Mouse (Mus musculus): Measurements from ENCODE around the gene Otulin. TPM values are rescaled to one million over a fixed set of nuclear protein-coding genes. Genes with fewer than 3 reads are reported as not detected.

The Otulin gene
- polyA plus RNA-seq, 1 experiment, result 23.7 TPM

DNA sequence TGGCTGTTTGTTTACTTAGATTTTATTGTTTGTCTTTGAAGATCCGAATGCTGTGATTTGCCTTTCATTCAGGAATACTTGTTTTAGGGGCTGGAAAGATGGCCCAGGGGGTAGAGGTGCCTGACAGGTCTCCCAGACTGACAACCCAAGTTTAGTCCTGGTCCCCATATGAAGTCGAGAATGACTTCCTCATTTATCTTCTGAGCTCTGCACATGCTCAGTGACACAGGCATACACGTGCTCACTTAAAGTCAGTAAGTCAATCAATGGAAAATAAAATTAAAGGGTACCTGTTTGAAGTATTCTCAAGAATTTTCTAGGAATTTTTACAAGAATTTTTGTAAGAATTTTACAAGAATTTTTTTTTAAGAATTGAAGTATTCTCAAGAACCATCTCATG lies 97.5 kb downstream of the Otulin start:
- no peak for TF ChIP-seq POLR2A (IDR thresholded peaks at IDR 0.05; ENCODE audit: borderline replicate concordance, extremely low read depth, low read depth, low read length)
- no peak for TF ChIP-seq CTCF (IDR thresholded peaks at IDR 0.05; ENCODE audit: insufficient read depth, low read length)
- H3K4me1 ChIP-seq (ENCODE audit: control insufficient read depth, insufficient read depth, low read length), result no peaks in the 10 kb centered on the region; the same call in 1 of the 2 replicates
- WGBS, result 53% methylated on average over 3 of the region's 3 CpGs
- no peak for DNase-seq
- H3K4me3 ChIP-seq (replicated peaks; ENCODE audit: extremely low read depth, low read depth, low read length), result no peak overlapping the region

DNA sequence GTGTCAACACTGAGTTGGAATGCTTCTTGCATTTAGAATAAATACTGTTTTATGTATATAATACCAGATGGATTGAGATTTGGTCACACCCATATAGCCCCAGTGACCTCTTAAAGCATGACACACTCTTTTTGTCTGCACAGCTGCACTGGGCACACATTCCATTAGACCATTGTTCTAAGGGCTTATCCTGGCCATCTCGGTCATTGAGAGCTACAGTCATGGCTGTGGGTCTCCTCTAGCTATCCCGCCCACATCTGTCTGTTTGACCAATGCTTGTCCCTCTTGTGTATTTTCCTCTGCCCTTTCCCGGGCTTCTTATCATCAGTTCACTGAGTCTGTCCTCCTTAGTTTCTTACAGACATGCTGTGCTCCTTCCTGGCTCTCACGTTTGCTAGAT lies 100.5 kb downstream of the Otulin start:
- no peak for DNase-seq
- 57% methylated on average over 4 of the region's 4 CpGs for whole genome bisulfite sequencing
- no peak for TF ChIP-seq CTCF (IDR thresholded peaks at IDR 0.05; ENCODE audit: insufficient read depth, low read length)
- Histone ChIP-seq H3K4me3 (replicated peaks; ENCODE audit: extremely low read depth, low read depth, low read length) (no peak overlapping the region), H3K4me1 (ENCODE audit: control insufficient read depth, insufficient read depth, low read length) (no peaks in the 10 kb centered on the region; the same call in 1 of the 2 replicates)

DNA sequence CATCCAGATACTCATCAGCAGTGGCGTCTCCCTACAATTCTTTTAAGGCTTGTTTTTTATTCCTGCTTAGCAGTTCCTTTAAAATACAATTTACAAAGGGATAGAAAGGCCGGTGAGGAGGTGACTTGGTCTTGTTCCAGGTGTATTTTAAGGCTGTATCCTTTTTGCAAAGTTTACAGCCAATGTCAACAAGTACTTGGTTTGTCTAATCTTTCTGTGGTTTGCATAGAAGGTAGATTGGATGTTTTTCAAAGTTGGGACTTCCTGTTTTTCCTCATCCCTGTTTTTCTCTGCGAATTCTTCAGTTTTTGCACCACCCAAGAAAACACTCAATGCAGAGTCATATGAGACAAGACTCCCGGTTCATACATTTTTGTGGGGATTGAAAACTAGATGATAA lies 101.6 kb downstream of the Otulin start:
- Histone ChIP-seq H3K4me3 (replicated peaks; ENCODE audit: extremely low read depth, low read depth, low read length) (no peak overlapping the region), H3K4me1 (ENCODE audit: control insufficient read depth, insufficient read depth, low read length) (no peaks in the 10 kb centered on the region; the same call in 1 of the 2 replicates)
- TF ChIP-seq POLR2A (IDR thresholded peaks at IDR 0.05; ENCODE audit: borderline replicate concordance, extremely low read depth, low read depth, low read length), result no peak
- TF ChIP-seq CTCF (IDR thresholded peaks at IDR 0.05; ENCODE audit: insufficient read depth, low read length), result no peak
- WGBS, result 40% methylated on average over 4 of the region's 4 CpGs
- DNase-seq, result no peak

DNA sequence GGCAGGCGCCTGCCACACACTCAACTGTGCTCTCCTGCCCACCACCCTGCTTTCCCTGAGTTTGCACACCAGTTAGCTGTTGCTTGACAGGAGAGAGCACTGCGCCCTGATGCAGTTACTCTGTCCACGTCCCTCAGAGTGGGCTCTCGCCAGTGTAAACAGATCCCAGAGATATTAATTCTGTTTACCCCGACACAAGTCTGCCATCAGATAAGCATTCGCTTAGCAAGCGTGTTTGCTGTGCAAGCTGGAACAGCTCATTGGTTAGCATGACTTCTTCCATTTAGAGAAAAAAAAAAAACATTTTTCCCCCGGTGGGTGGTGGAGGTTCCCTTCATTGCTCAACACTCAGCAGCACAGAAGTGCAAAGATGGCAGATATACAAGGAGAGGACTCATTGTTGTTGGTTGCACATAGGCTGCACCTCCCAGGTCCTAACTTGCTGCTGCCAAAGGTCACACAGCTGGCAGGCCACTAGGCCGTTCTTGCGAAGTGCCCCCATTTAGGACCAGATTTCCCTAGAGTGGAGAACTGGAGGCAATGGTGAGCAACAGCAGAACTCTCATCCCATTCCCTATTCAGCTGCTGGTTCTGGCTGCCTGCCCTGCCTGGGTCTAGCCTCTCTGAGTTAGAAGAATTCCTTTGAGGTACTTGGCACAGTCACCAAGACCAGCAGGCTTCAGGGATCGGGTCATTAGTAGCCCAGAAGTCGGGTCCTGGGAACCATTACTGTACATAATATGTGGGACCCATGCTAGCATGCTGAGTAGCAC lies 105.1 kb downstream of the Otulin start:
- no peak overlapping the region for H3K4me3 ChIP-seq (replicated peaks; ENCODE audit: extremely low read depth, low read depth, low read length)
- 46% methylated on average over 12 of the region's 12 CpGs for WGBS
- H3K4me1 ChIP-seq (ENCODE audit: control insufficient read depth, insufficient read depth, low read length), result no peaks in the 10 kb centered on the region; the same call in 1 of the 2 replicates
- no peak for DNase-seq
- TF ChIP-seq POLR2A (IDR thresholded peaks at IDR 0.05; ENCODE audit: borderline replicate concordance, extremely low read depth, low read depth, low read length) (no peak), CTCF (IDR thresholded peaks at IDR 0.05; ENCODE audit: insufficient read depth, low read length) (no peak)

DNA sequence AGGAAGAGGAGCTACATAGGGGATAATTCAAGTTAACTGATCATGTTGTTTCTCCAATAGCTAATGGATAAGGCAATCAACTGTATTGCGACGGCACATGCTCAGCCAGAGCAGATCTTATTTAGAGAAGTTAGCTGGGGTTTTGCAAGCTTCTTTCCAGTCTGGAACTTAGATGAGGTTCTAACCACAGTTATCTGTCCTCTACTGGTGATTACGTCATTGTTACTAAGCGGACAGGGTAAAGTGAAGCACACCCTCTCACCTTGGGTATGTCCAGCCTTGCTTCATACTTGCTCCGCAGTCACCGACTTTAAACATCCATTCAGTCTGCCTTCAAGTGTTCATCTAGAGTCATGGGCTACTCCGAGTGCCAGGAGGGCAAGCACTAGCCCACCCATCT lies 110.6 kb downstream of the Otulin start:
- no peaks in the 10 kb centered on the region for H3K4me1 ChIP-seq (ENCODE audit: control insufficient read depth, insufficient read depth, low read length)
- no peak for DNase-seq
- TF ChIP-seq POLR2A (IDR thresholded peaks at IDR 0.05; ENCODE audit: borderline replicate concordance, extremely low read depth, low read depth, low read length), result no peak
- TF ChIP-seq CTCF (IDR thresholded peaks at IDR 0.05; ENCODE audit: insufficient read depth, low read length), result no peak
- WGBS, result 86% methylated on average over 7 of the region's 7 CpGs
- no peak overlapping the region for H3K4me3 ChIP-seq (replicated peaks; ENCODE audit: extremely low read depth, low read depth, low read length)

DNA sequence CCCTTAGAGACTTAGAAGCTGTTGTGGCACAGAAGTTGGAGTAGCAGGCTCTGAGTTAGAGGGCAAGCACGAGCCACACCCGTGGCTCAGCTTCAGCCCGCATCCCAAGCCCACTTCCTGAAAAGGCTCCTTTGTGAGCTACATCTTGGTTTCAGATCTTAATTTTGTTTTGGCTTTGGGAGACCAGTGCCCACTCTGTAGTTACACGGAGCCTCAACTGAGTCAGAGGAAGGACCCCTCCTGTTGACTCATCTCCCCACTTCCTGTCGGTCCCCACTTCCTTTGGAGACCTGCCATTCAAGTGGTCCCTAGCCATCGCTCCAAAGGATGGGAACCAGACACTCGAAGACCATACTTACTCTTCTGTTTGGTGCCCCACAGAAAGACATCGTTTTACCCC lies 112.5 kb downstream of the Otulin start:
- TF ChIP-seq CTCF (IDR thresholded peaks at IDR 0.05; ENCODE audit: insufficient read depth, low read length) (no peak), POLR2A (IDR thresholded peaks at IDR 0.05; ENCODE audit: borderline replicate concordance, extremely low read depth, low read depth, low read length) (no peak)
- Histone ChIP-seq H3K4me3 (replicated peaks; ENCODE audit: extremely low read depth, low read depth, low read length) (no peak overlapping the region), H3K4me1 (ENCODE audit: control insufficient read depth, insufficient read depth, low read length) (no peaks in the 10 kb centered on the region)
- WGBS, result 60% methylated on average over 8 of the region's 8 CpGs
- DNase-seq, result no peak

DNA sequence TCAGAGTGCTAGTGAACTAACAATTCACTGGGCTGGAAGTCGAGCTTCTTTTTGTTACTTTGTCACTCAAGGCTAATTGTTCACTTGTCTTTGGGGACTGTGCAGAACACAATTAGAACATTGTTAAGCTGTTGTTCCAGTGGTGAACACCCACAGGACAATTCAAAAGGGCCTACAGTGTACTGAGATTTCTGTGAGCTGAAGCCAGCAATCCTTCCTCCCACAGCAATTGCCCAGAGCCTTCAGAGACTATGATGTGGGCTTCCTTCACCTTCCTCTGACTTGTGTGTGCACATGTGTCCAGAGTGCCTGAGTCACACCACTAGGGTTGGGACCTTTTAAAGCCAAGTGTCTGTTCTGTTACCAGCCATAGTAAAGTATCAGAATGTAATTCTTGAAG lies 113.6 kb downstream of the Otulin start:
- no peak for TF ChIP-seq CTCF (IDR thresholded peaks at IDR 0.05; ENCODE audit: insufficient read depth, low read length)
- no peak for TF ChIP-seq POLR2A (IDR thresholded peaks at IDR 0.05; ENCODE audit: borderline replicate concordance, extremely low read depth, low read depth, low read length)
- 73% methylated on average over 1 of the region's 1 CpGs for WGBS
- Histone ChIP-seq H3K4me3 (replicated peaks; ENCODE audit: extremely low read depth, low read depth, low read length) (no peak overlapping the region), H3K4me1 (ENCODE audit: control insufficient read depth, insufficient read depth, low read length) (no peaks in the 10 kb centered on the region)
- DNase-seq, result no peak

DNA sequence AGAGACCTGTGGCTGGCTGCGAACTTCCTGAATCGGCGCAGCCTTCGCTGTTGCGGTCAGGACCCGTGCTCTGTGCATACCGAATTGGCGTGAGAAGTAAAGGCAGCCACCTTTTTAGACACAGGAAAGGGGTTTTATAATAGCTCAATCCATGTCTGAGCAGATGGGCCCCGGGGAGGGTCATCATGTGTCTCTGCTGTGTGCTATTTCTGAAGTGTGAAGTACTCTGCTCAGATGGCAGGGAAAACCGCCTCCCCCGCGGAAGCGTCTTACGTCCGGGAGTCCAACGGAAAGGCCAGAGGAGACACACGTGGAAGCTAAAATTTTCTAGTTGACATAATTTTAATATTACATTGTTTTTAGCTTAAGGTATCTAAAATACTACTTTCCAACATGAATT lies 121.5 kb downstream of the Otulin start:
- Histone ChIP-seq H3K4me3 (replicated peaks; ENCODE audit: extremely low read depth, low read depth, low read length) (no peak overlapping the region), H3K4me1 (ENCODE audit: control insufficient read depth, insufficient read depth, low read length) (0 out of 2 replicates have a peak, but pooled peaks cover 5% of the 10 kb centered on the region)
- no peak for TF ChIP-seq CTCF (IDR thresholded peaks at IDR 0.05; ENCODE audit: insufficient read depth, low read length)
- no peak for TF ChIP-seq POLR2A (IDR thresholded peaks at IDR 0.05; ENCODE audit: borderline replicate concordance, extremely low read depth, low read depth, low read length)
- 92% methylated on average over 17 of the region's 17 CpGs for WGBS
- no peak for DNase-seq

DNA sequence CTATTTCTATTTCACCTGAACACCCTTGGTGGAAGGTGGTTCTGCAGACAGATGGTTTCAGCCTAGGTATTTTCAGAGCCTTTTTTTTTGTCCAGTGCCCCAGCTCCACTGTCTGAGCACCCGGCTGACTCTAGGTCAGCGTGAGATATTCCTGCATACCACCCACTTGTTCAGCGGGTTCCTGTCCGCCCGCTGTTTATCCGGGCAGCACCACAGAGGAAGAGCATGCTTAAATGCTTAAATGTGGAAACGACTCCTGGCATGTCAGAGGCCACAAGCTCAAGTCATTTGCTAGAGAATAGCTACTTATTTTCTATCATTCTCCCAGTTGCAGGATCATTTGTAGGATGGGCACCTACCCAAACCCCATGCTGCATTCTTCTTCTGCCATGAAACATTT lies 122.3 kb downstream of the Otulin start:
- 81% methylated on average over 7 of the region's 7 CpGs for WGBS
- Histone ChIP-seq H3K4me3 (replicated peaks; ENCODE audit: extremely low read depth, low read depth, low read length) (no peak overlapping the region), H3K4me1 (ENCODE audit: control insufficient read depth, insufficient read depth, low read length) (0 out of 2 replicates have a peak, but pooled peaks cover 5% of the 10 kb centered on the region)
- TF ChIP-seq POLR2A (IDR thresholded peaks at IDR 0.05; ENCODE audit: borderline replicate concordance, extremely low read depth, low read depth, low read length), result no peak
- TF ChIP-seq CTCF (IDR thresholded peaks at IDR 0.05; ENCODE audit: insufficient read depth, low read length), result no peak
- DNase-seq, result no peak

DNA sequence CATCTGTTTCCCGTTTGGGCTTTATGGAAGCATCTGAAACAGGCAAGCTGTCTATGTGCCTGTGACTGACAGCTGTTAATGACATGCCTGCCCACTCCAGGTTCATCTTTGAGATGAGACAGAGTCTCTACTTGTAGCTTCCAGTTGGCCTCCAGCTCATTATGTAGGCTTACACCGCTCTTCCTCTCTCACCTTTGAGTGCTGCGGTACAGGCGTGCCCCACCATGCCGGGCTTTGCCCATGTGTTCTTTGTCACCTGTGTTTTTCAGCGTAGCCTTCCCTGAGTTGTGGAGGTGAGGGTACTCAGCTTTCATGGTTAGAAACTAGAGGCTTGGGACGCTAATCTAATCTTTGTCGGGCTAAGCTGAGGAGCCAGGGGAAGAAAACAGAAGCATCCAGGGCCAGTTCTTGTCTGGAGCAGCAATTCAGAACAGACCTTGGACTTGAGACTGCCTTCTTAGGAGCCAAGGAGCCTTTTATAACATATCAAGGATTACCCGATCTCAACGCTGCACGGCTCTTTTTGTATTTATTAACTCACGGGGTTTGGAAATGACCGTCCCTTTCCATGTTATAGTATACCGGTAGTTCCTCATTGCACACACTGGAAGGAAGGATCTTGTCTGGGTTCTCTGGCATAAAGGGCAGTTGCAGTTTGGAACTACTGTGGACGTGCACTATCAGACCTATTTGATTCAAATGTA lies 123.4 kb downstream of the Otulin start:
- Histone ChIP-seq H3K4me1 (ENCODE audit: control insufficient read depth, insufficient read depth, low read length) (0 out of 2 replicates have a peak, but pooled peaks cover 5% of the 10 kb centered on the region), H3K4me3 (replicated peaks; ENCODE audit: extremely low read depth, low read depth, low read length) (no peak overlapping the region)
- 86% methylated on average over 15 of the region's 15 CpGs for WGBS
- TF ChIP-seq CTCF (IDR thresholded peaks at IDR 0.05; ENCODE audit: insufficient read depth, low read length) (no peak), POLR2A (IDR thresholded peaks at IDR 0.05; ENCODE audit: borderline replicate concordance, extremely low read depth, low read depth, low read length) (no peak)
- no peak for DNase-seq

Measured in lung, adult 2 months (tissue).